Mouse (Mus musculus): ENCODE data around the gene BC030499. TPM values are rescaled to one million over a fixed set of nuclear protein-coding genes. Genes with fewer than 3 reads are reported as not detected.
A peak's percentile ranks its signal among the peaks of the same experiment; 100 is the strongest.
"Not testable (repeated sequence)": the region's sequence is repeated elsewhere in the genome, so short reads cannot be mapped to it uniquely, and the experiment has no call there.

The BC030499 gene
- polyA plus RNA-seq, 1 experiment from 2014 or later = 0.28 TPM

GRCm38 (mm10) chr11:78265571-78265970, 25.1 kb upstream of the BC030499 start:
- Histone ChIP-seq H3K9ac (no peak overlapping the region), H3K27me3 (no peaks in the 10 kb centered on the region), H3K4me1 (peaks cover 12% of the 10 kb centered on the region), H3K4me2 (no peak overlapping the region), H3K27ac (no peak overlapping the region), H3K4me3 (no peak overlapping the region), H3K9me3 (no peaks in the 10 kb centered on the region), H3K36me3 (peaks cover 69% of the 10 kb centered on the region)
- no peak for ATAC-seq (ENCODE audit: insufficient number of reproducible peaks, insufficient read depth, low FRiP score, low TSS enrichment, low read depth)
- WGBS = 89% methylated on average over 6 of the region's 6 CpGs

GRCm38 (mm10) chr11:78271986-78272385, 18.7 kb upstream of the BC030499 start:
- 89% methylated on average over 13 of the region's 13 CpGs for WGBS
- no peaks in the 10 kb centered on the region for H3K9me3 ChIP-seq
- H3K9ac ChIP-seq = no peak overlapping the region
- no peaks in the 10 kb centered on the region for H3K4me1 ChIP-seq
- H3K27me3 ChIP-seq = no peaks in the 10 kb centered on the region
- H3K4me2 ChIP-seq = no peak overlapping the region
- no peak overlapping the region for H3K27ac ChIP-seq
- ATAC-seq (ENCODE audit: insufficient number of reproducible peaks, insufficient read depth, low FRiP score, low TSS enrichment, low read depth) = no peak
- H3K4me3 ChIP-seq = no peak overlapping the region
- peaks cover 95% of the 10 kb centered on the region for H3K36me3 ChIP-seq

- ATAC-seq (ENCODE audit: insufficient number of reproducible peaks, insufficient read depth, low FRiP score, low TSS enrichment, low read depth) = no peak
- H3K36me3 ChIP-seq = peaks cover 97% of the 10 kb centered on the region
- H3K4me1 ChIP-seq = no peaks in the 10 kb centered on the region
- H3K4me3 ChIP-seq = no peak overlapping the region
- H3K27ac ChIP-seq = no peak overlapping the region
- H3K4me2 ChIP-seq = no peak overlapping the region
- H3K9ac ChIP-seq = no peak overlapping the region
- WGBS = 100% methylated on average over 1 of the region's 1 CpGs
- H3K9me3 ChIP-seq = no peaks in the 10 kb centered on the region
- H3K27me3 ChIP-seq = no peaks in the 10 kb centered on the region
Observed at GRCm38 (mm10) chr11:78275596-78275995, 15.0 kb upstream of the BC030499 start.

- peaks cover 98% of the 10 kb centered on the region for H3K36me3 ChIP-seq
- WGBS = 93% methylated on average over 4 of the region's 4 CpGs
- H3K4me2 ChIP-seq = not testable (repeated sequence)
Observed at GRCm38 (mm10) chr11:78276169-78276568, 14.5 kb upstream of the BC030499 start.

GRCm38 (mm10) chr11:78278853-78279252, 11.8 kb upstream of the BC030499 start:
- H3K9me3 ChIP-seq = no peaks in the 10 kb centered on the region
- no peaks in the 10 kb centered on the region for H3K27me3 ChIP-seq
- no peak for ATAC-seq (ENCODE audit: insufficient number of reproducible peaks, insufficient read depth, low FRiP score, low TSS enrichment, low read depth)
- no peaks in the 10 kb centered on the region for H3K4me1 ChIP-seq
- WGBS = 85% methylated on average over 7 of the region's 7 CpGs
- peaks cover 97% of the 10 kb centered on the region for H3K36me3 ChIP-seq
- H3K4me2 ChIP-seq = no peak overlapping the region
- H3K27ac ChIP-seq = no peak overlapping the region
- H3K4me3 ChIP-seq = no peak overlapping the region
- no peak overlapping the region for H3K9ac ChIP-seq

More at GRCm38 (mm10) chr11:78276169-78276568, 14.5 kb upstream of the BC030499 start:
- H3K4me3 ChIP-seq; H3K4me1 ChIP-seq; H3K27me3 ChIP-seq; ATAC-seq (ENCODE audit: insufficient number of reproducible peaks, insufficient read depth, low FRiP score, low TSS enrichment, low read depth); H3K27ac ChIP-seq; H3K9ac ChIP-seq; H3K9me3 ChIP-seq: not testable (repeated sequence)

- WGBS = 89% methylated on average over 4 of the region's 4 CpGs
- no peak overlapping the region for H3K4me3 ChIP-seq
- peaks cover 97% of the 10 kb centered on the region for H3K36me3 ChIP-seq
- H3K27me3 ChIP-seq = no peaks in the 10 kb centered on the region
- no peak overlapping the region for H3K4me2 ChIP-seq
- no peak for ATAC-seq (ENCODE audit: insufficient number of reproducible peaks, insufficient read depth, low FRiP score, low TSS enrichment, low read depth)
- no peak overlapping the region for H3K9ac ChIP-seq
- no peak overlapping the region for H3K27ac ChIP-seq
- H3K4me1 ChIP-seq = no peaks in the 10 kb centered on the region
- H3K9me3 ChIP-seq = no peaks in the 10 kb centered on the region
Observed at GRCm38 (mm10) chr11:78279586-78279985, 11.1 kb upstream of the BC030499 start.

GRCm38 (mm10) chr11:78289146-78289763, 1.4 kb upstream of the BC030499 start:
- no peaks in the 10 kb centered on the region for H3K4me1 ChIP-seq
- peaks cover 82% of the 10 kb centered on the region for H3K36me3 ChIP-seq
- H3K27me3 ChIP-seq = no peaks in the 10 kb centered on the region
- 93% methylated on average over 7 of the region's 7 CpGs for WGBS
- H3K9me3 ChIP-seq = no peaks in the 10 kb centered on the region
- H3K4me3 ChIP-seq = no peak overlapping the region
- no peak overlapping the region for H3K4me2 ChIP-seq
- H3K9ac ChIP-seq = no peak overlapping the region
- no peak for ATAC-seq (ENCODE audit: insufficient number of reproducible peaks, insufficient read depth, low FRiP score, low TSS enrichment, low read depth)
- no peak overlapping the region for H3K27ac ChIP-seq

- H3K4me2 ChIP-seq = no peak overlapping the region
- H3K27ac ChIP-seq = no peak overlapping the region
- 96% methylated on average over 6 of the region's 6 CpGs for WGBS
- no peaks in the 10 kb centered on the region for H3K4me1 ChIP-seq
- H3K9ac ChIP-seq = no peak overlapping the region
- H3K9me3 ChIP-seq = no peaks in the 10 kb centered on the region
- H3K4me3 ChIP-seq = no peak overlapping the region
- no peaks in the 10 kb centered on the region for H3K27me3 ChIP-seq
- no peak for ATAC-seq (ENCODE audit: insufficient number of reproducible peaks, insufficient read depth, low FRiP score, low TSS enrichment, low read depth)
- H3K36me3 ChIP-seq = peaks cover 33% of the 10 kb centered on the region
Observed at GRCm38 (mm10) chr11:78294585-78294984, 3.9 kb downstream of the BC030499 start.

- peak overlapping the region; percentile 74 for H3K4me2 ChIP-seq
- peak overlapping the region; percentile 77 for H3K9ac ChIP-seq
- H3K9me3 ChIP-seq = no peaks in the 10 kb centered on the region
- no peaks in the 10 kb centered on the region for H3K27me3 ChIP-seq
- 56% methylated on average over 7 of the region's 7 CpGs for WGBS
- H3K36me3 ChIP-seq = peaks cover 26% of the 10 kb centered on the region
- H3K4me1 ChIP-seq = peaks cover 13% of the 10 kb centered on the region
- peak overlapping the region; percentile 73 for H3K4me3 ChIP-seq
- ATAC-seq (ENCODE audit: insufficient number of reproducible peaks, insufficient read depth, low FRiP score, low TSS enrichment, low read depth) = no peak
- H3K27ac ChIP-seq = peak overlapping the region; percentile 62; the same call in 1 of the 2 replicates
Observed at GRCm38 (mm10) chr11:78300917-78301316, 10.3 kb downstream of the BC030499 start.

GRCm38 (mm10) chr11:78301357-78302084, 10.9 kb downstream of the BC030499 start, which contains the start of gene Spag5:
Gene Spag5 (plus strand): TSS chr11:78301529.
- Histone ChIP-seq H3K9ac (peak within 1 kb of the TSS; percentile 77), H3K36me3 (peaks cover 31% of the 10 kb centered on the region), H3K4me1 (peaks cover 13% of the 10 kb centered on the region), H3K9me3 (no peaks in the 10 kb centered on the region), H3K27me3 (no peaks in the 10 kb centered on the region), H3K4me2 (peak within 1 kb of the TSS; percentile 74), H3K4me3 (peak within 1 kb of the TSS; percentile 73), H3K27ac (peak within 1 kb of the TSS; percentile 75)
- peak; percentile 98 for ATAC-seq (ENCODE audit: insufficient number of reproducible peaks, insufficient read depth, low FRiP score, low TSS enrichment, low read depth)
- under 1% methylated on average over 49 of the region's 49 CpGs for WGBS

GRCm38 (mm10) chr11:78305272-78305671, 14.6 kb downstream of the BC030499 start:
- Histone ChIP-seq H3K4me1 (peaks cover 18% of the 10 kb centered on the region), H3K4me3 (no peak overlapping the region), H3K4me2 (no peak overlapping the region), H3K27me3 (no peaks in the 10 kb centered on the region), H3K27ac (no peak overlapping the region), H3K9me3 (no peaks in the 10 kb centered on the region), H3K9ac (no peak overlapping the region; the same call in 1 of the 2 replicates), H3K36me3 (peaks cover 54% of the 10 kb centered on the region)
- no peak for ATAC-seq (ENCODE audit: insufficient number of reproducible peaks, insufficient read depth, low FRiP score, low TSS enrichment, low read depth)
- WGBS = 88% methylated on average over 4 of the region's 4 CpGs
